Mouse (Mus musculus): ENCODE data around the gene Cib4.

DNA sequence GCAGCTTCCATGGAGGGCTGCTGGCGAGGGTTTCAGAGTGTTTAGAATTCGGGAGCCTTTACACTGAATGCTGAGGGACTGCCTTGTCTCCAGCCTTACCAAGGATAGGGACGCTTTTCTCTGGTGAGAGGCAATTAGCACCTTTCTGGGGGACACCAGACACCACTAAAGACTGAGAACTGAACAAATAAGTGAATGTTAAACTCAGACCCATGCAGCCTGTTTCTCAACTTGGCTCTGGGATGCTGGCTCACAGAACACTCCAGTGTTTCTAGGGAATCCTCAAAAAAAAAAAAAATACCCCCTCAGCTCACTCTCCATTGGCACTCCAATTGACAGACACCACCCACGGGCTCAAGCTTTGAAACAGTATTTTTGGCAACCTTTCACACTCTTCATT is 16.7 kb downstream of the Cib4 start:
- no peak for TF ChIP-seq CTCF (IDR thresholded peaks at IDR 0.05; ENCODE audit: borderline replicate concordance, extremely low read depth, insufficient read depth, insufficient read length)
- TF ChIP-seq POLR2A (IDR thresholded peaks at IDR 0.05; ENCODE audit: borderline replicate concordance, extremely low read depth, insufficient read depth, insufficient read length, poor library complexity, severe bottlenecking) = no peak
